Mouse (Mus musculus) mammary gland, adult 2 months (tissue): ENCODE results near the gene Tcf7l2. TPM values are rescaled to one million over a fixed set of nuclear protein-coding genes. Genes with fewer than 3 reads are reported as not detected.

Experiments
- polyA plus RNA-seq: library from polyadenylated mRNA; depleted of rRNA; stranded (reverse); fragments of >200 nt; gene quantifications from 2 replicates; pipeline ENCODE4 v1.2.3, GENCODE M21; 2012; ENCODE audit warnings: low replicate concordance; rRNA removed

Tcf7l2 gene
- polyA plus RNA-seq = 25.0 and 29.1 TPM in 2 replicates

GRCm38 (mm10) chr19:55741439-55741928 lies at the start of gene Tcf7l2:
Gene Tcf7l2, plus strand, starts transcription at chr19:55741820.

